In the genomic region with DNA sequence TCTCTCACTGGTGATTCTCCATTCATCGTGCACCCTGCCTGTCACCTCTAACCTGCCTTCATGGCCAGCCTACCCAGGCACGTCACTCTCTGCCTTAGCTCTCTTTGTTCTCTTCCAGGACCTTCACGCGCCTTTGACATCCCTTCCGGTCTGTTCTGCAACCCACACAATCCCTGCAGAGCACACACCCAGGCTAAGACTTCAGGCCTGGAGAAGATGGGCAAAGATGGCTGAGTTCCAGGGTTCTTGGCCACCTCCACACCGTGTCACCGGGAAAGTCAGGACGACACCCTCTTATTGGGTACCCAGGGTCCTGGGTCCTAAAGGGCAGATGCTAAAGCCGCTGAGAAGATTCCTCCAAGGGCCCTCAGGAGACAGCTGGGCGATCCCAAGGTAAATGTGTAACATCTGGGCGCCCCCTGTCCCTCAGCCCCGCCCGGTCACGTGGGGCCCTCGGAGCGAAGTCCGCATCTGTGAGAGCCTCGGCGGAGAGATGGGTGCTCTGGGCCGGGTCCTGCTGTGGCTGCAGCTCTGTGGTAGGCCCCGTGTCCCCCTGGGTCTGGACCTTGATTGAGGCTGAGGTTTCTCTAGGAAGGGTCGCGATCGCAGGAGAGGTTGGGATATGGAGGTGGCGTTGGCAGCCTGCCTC, we compare ENCODE assay signal across 11 mouse cellular contexts. TPM values are rescaled to one million over a fixed set of nuclear protein-coding genes. Genes with fewer than 3 reads are reported as not detected.
DNase-seq lines count a peak whose midpoint lies in the region; ATAC-seq and TF ChIP-seq lines count a peak whose summit lies in the region.
"Had no signal": no experiment of that assay in that cellular context is flagged by ENCODE, and none has a peak within 500 bp of the region (broad histone marks: within the 10 kb centered on the region; RNA-seq: fewer than 3 reads in every experiment).

Gene Amn (plus strand): TSS at position 467 of the 649 bp plus-strand sequence.

- peak within 1 kb of the TSS; percentile 20; the same call in 1 of the 2 replicates for H3K4me3 ChIP-seq in heart, postnatal 0 days (ENCODE audit: low read depth, low read length)
- H3K4me3 ChIP-seq in ES-E14 (ENCODE audit: insufficient read depth in 1 of 2, low read depth in 1 of 2, low read length in 2 of 2, poor library complexity in 1 of 2, severe bottlenecking in 1 of 2) = peak within 1 kb of the TSS; percentile 46 to 55
- peak within 1 kb of the TSS; percentile 23 for H3K4me3 ChIP-seq in intestine, embryonic 14.5 days (ENCODE audit: low read depth, low read length)
- H3K4me3 ChIP-seq in limb, embryonic 12.5 days (replicated peaks) = peak within 1 kb of the TSS; percentile 17
- H3K4me3 ChIP-seq: neural tube, embryonic 13.5 days had no signal

- no peaks in the 10 kb centered on the region for H3K9me3 ChIP-seq in heart, postnatal 0 days (replicated peaks; ENCODE audit: control insufficient read depth, low read length)
- H3K9me3 ChIP-seq in ES-E14 (ENCODE audit: control insufficient read depth, insufficient read depth, low read depth, low read length) = no peaks in the 10 kb centered on the region
- H3K9me3 ChIP-seq in intestine, embryonic 14.5 days (ENCODE audit: control insufficient read depth, low read length) = no peaks in the 10 kb centered on the region
- no peaks in the 10 kb centered on the region for H3K9me3 ChIP-seq in limb, embryonic 12.5 days
- H3K9me3 ChIP-seq: neural tube, embryonic 13.5 days had no signal

- no peaks in the 10 kb centered on the region for H3K36me3 ChIP-seq in heart, postnatal 0 days (replicated peaks; ENCODE audit: control insufficient read depth, insufficient read depth, low read length)
- no peaks in the 10 kb centered on the region for H3K36me3 ChIP-seq in ES-E14 (ENCODE audit: control insufficient read depth, insufficient read depth, low read length, poor library complexity, severe bottlenecking)
- no peaks in the 10 kb centered on the region for H3K36me3 ChIP-seq in intestine, embryonic 14.5 days (ENCODE audit: control insufficient read depth, insufficient read depth, low read length)
- H3K36me3 ChIP-seq in limb, embryonic 12.5 days = 0 out of 2 replicates have a peak, but pooled peaks cover 4% of the 10 kb centered on the region
- H3K36me3 ChIP-seq: neural tube, embryonic 13.5 days had no signal

- no peak for DNase-seq in heart, postnatal 0 days (ENCODE audit: low spot score)
- no peak for DNase-seq in heart, adult 11 months
- DNase-seq in ES-E14 (ENCODE audit: low read depth, low spot score) = no peak
- no peak for DNase-seq in intestine, embryonic 14.5 days (ENCODE audit: low spot score)
- DNase-seq in spleen, adult 18-20 months = no peak
- DNase-seq: layer of hippocampus, adult 9-11 months; thymus, postnatal 4 days had no signal

- H3K4me1 ChIP-seq in heart, postnatal 0 days (ENCODE audit: control insufficient read depth, insufficient read depth) = peaks cover 16% of the 10 kb centered on the region
- H3K4me1 ChIP-seq in ES-E14 (ENCODE audit: control insufficient read depth in 2 of 2, insufficient read depth in 2 of 2, low read length in 2 of 2, poor library complexity in 1 of 2) = peaks cover 0 to 17% of the 10 kb centered on the region in 2 experiments; a peak in 1 of 4 replicates
- H3K4me1 ChIP-seq in intestine, embryonic 14.5 days (replicated peaks; ENCODE audit: control insufficient read depth, insufficient read depth, low read length) = peaks cover 21% of the 10 kb centered on the region
- peaks cover 30% of the 10 kb centered on the region for H3K4me1 ChIP-seq in limb, embryonic 12.5 days (replicated peaks)

- 0 out of 2 replicates have a peak, but pooled peaks have one; percentile 12 for ATAC-seq in heart, postnatal 0 days (ENCODE audit: insufficient read depth, low read depth)
- peak; percentile 42; the same call in 1 of the 2 replicates for ATAC-seq in intestine, embryonic 14.5 days (replicated peaks; ENCODE audit: low FRiP score, low TSS enrichment, low read depth)
- ATAC-seq in limb, embryonic 12.5 days (ENCODE audit: insufficient number of reproducible peaks, insufficient read depth, low FRiP score, low TSS enrichment, low read depth) = no peak
- no peak for ATAC-seq in megakaryocyte progenitor cell, adult 5-6 weeks (replicated peaks; ENCODE audit: poor library complexity)
- ATAC-seq in cerebellum, adult (ENCODE audit: insufficient number of reproducible peaks, low FRiP score, low TSS enrichment) = no peak

- in situ Hi-C loops in ES-E14 (cut with MboI; ENCODE audit: low sequenced_read_pairs in 2 of 2, unreplicated experiment in 2 of 2) = no loop called here

- 31% methylated on average over 25 of the region's 25 CpGs for WGBS in heart, postnatal 0 days
- 30% methylated on average over 25 of the region's 25 CpGs for WGBS in intestine, embryonic 14.5 days
- WGBS in limb, embryonic 12.5 days = 36% methylated on average over 25 of the region's 25 CpGs

- no peak within 1 kb of the TSS for H3K4me2 ChIP-seq in heart, postnatal 0 days (ENCODE audit: low read depth, low read length)
- peak within 1 kb of the TSS; percentile 40 for H3K4me2 ChIP-seq in intestine, embryonic 14.5 days (ENCODE audit: low read length)
- H3K4me2 ChIP-seq in limb, embryonic 12.5 days = peak within 1 kb of the TSS; percentile 32
- H3K4me2 ChIP-seq: neural tube, embryonic 13.5 days had no signal

- no peak within 1 kb of the TSS for H3K9ac ChIP-seq in heart, postnatal 0 days (replicated peaks; ENCODE audit: low read depth, low read length)
- peak within 1 kb of the TSS; percentile 29; the same call in 1 of the 2 replicates for H3K9ac ChIP-seq in ES-E14 (ENCODE audit: insufficient read depth, low read depth, low read length, poor library complexity, severe bottlenecking)
- H3K9ac ChIP-seq in intestine, embryonic 14.5 days (ENCODE audit: low read length) = no peak within 1 kb of the TSS
- no peak within 1 kb of the TSS for H3K9ac ChIP-seq in limb, embryonic 12.5 days (replicated peaks)
- H3K9ac ChIP-seq: neural tube, embryonic 13.5 days had no signal

- no peak within 1 kb of the TSS for H3K27ac ChIP-seq in heart, postnatal 0 days (ENCODE audit: low read depth)
- H3K27ac ChIP-seq in ES-E14 (ENCODE audit: insufficient read depth, low read depth, low read length, poor library complexity, severe bottlenecking) = no peak within 1 kb of the TSS
- no peak within 1 kb of the TSS for H3K27ac ChIP-seq in intestine, embryonic 14.5 days (ENCODE audit: low read depth)
- no peak within 1 kb of the TSS for H3K27ac ChIP-seq in limb, embryonic 12.5 days
- H3K27ac ChIP-seq: neural tube, embryonic 13.5 days had no signal

- H3K27me3 ChIP-seq in heart, postnatal 0 days (ENCODE audit: control insufficient read depth, insufficient read depth, low read length) = peaks cover 66% of the 10 kb centered on the region
- H3K27me3 ChIP-seq in intestine, embryonic 14.5 days (replicated peaks; ENCODE audit: control insufficient read depth, insufficient read depth, low read length) = peaks cover 64% of the 10 kb centered on the region
- peaks cover 77% of the 10 kb centered on the region for H3K27me3 ChIP-seq in limb, embryonic 12.5 days

- no peak for TF ChIP-seq CTCF in heart, postnatal 0 days (IDR thresholded peaks at IDR 0.05; ENCODE audit: low read depth)

- no peak for TF ChIP-seq EP300 in heart, postnatal 0 days (IDR thresholded peaks at IDR 0.05; ENCODE audit: low read depth)

TF ChIP-seq in ES-E14, 5 proteins besides CTCF, POLR2A, EP300 and RAD21:
- TF ChIP-seq MAFK (IDR thresholded peaks at IDR 0.05; ENCODE audit: insufficient read depth, low read depth, low read length) = no peak
- TF ChIP-seq ZC3H11A (IDR thresholded peaks at IDR 0.05; ENCODE audit: borderline replicate concordance, low read depth, low read length) = no peak
- no peak for TF ChIP-seq CHD2 (IDR thresholded peaks at IDR 0.05; ENCODE audit: low read depth, low read length)
- no peak for TF ChIP-seq ZNF384 (IDR thresholded peaks at IDR 0.05; ENCODE audit: low read depth, low read length)
- TF ChIP-seq HCFC1 (IDR thresholded peaks at IDR 0.05; ENCODE audit: borderline replicate concordance, insufficient read depth, low read length) = no peak
TF ChIP-seq in ES-E14: peak in this region for 0.

RNA-seq across cellular contexts. Expression of gene Amn, which starts in this region (rescaled TPM):
- 7.5 TPM in 1 of 2 replicates, not detected in the other for total RNA-seq in heart, postnatal 0 days (2014; rRNA removed; ENCODE audit: low replicate concordance)
- 0.78 and 0.90 TPM in 2 replicates for polyA plus RNA-seq in heart, postnatal 0 days (2015; fragmentation: Nextera tagmentation; extraction: Ambion mirVana)
- 9.3 and 15.5 TPM in 2 replicates for total RNA-seq in ES-E14 (2012; rRNA removed)
- 17.2 and 23.7 TPM in 2 replicates for polyA plus RNA-seq in intestine, embryonic 14.5 days (2014; fragmentation: Nextera tagmentation; extraction: Ambion mirVana)
- polyA plus RNA-seq in limb, embryonic 12.5 days (2016; fragmentation: Nextera tagmentation; extraction: Ambion mirVana) = 0.20 and 0.74 TPM in 2 replicates
- total RNA-seq in megakaryocyte progenitor cell, adult 5-6 weeks (2015) = not detected in 2 replicates
- not detected in 2 replicates for total RNA-seq in megakaryocyte progenitor cell, adult 5-6 weeks (2017)

Comparison
In these comparisons a context has a peak if more than half of its experiments do, and no peak if none do; other contexts are left out.
1. ATAC-seq: peak in heart, postnatal 0 days (single experiment) and intestine, embryonic 14.5 days (single experiment); none in limb, embryonic 12.5 days (single experiment), megakaryocyte progenitor cell, adult 5-6 weeks (single experiment) and cerebellum, adult (single experiment).
2. Peak in every context shown above with its lines, with median percentiles within 50 percentile points of each other: H3K4me3 ChIP-seq.